Mouse (Mus musculus) urinary bladder, adult 18-20 months (tissue): ENCODE measurements around the gene Cracr2a.
A peak's percentile ranks its signal among the peaks of the same experiment; 100 is the strongest.

Experiments
- DNase-seq, 2 experiments: peaks; one replicate each; pipeline ENCODE4 v3.0.0; 2022; ENCODE audit warnings: low spot score in 2 of 2, mixed read lengths in 2 of 2

Gene Cracr2a

GRCm38 (mm10) chr6:127692298-127692697, 131.2 kb downstream of the Cracr2a start:
- DNase-seq, result no peak

DNA sequence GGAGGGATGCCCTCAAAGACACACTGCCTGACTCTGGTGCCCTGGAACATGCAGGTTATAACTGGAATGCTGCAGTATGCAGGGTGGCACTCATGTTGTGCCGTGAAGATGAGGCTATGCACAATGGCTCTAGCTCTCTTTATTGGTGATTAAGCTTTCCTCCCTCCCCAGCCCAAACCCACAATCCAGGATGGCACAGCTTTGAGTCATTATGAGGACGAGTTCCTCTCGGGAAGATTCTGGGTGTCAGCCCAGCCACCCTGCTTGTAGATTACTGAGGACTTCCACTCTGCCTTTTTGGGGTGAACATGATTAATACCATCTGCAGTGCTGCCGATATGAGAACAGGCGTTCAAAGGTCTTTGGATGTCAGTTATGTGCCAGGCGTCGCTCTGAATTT, 132.5 kb downstream of the Cracr2a start:
- no peak for DNase-seq

DNA sequence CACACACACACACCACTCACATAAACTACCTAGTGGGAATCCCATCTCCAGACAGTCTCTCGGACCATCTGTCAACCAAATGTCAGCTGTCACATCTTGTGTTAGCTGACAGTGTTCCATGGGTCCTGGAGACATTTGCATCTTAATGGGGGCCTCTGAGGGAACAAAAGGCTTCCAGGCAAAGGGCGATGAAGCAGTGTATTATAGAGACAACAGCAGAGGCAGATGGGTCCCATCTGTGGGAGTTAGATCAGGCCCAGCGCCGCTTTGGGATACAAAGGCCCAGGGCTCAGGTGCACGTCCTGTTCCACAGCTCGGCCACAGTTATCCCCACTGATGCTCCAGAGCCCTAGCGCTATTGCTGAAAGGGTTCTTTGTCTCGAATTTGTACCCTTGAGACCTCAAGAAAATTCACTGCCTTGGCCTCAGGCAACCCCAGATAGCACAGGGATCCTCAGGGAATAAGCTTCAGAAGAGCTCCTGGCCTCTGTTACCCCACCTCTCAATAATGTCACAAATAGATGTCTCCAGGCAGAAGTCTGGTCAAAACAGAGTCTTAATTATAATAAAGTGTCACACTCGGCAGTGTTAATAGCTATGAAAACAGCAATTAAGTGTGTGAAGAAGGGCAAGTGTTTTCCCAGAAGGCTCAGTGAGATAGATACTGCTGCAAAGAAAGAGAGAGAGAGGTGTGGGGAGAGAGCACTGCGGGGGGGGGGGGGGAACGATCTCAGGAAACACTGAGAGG, 140.1 kb downstream of the Cracr2a start:
- no peak for DNase-seq

- no peak for DNase-seq
These were observed 147.1 kb downstream of the Cracr2a start for GRCm38 (mm10) chr6:127708218-127708628.

DNA sequence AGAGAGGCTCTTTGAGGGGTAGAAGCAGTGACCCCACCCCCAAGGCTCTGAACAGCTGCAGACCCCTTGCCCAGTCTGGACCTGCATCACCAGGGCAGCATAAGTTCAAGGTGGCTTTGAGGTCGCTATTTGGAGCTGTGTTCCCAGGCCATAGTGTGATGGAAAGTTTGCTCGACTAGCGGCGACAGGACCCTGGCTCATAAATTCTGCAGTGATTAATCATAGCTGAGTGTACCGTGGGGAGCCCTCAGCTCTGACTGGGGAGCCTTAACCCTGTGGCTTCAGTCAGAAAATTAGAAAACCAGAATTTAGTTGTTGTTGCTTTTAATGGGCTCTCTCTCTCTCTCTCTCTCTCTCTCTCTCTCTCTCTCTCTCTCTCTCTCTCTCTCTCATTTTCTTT, 153.8 kb downstream of the Cracr2a start:
- DNase-seq, result peak in 1 of 2 experiments; percentile 1

DNA sequence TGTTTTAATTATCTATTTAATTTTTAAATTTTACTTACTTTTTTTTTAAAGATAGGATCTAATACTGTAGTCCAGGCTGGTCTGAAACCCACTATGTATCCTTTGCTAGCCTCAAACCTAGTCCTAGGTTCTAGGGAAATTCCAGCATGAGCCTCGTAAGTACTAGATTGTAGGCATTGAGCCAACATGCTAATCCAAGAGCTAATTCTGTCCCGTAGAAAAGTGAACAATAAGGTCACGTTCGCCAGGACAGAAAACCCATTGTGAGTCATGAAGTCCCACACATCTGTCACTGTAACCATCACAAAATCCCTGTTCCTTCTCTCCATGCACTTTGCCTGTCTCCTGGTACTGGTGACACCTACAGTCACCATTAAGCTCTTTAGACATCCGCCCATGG, 154.3 kb downstream of the Cracr2a start:
- DNase-seq, result no peak

DNA sequence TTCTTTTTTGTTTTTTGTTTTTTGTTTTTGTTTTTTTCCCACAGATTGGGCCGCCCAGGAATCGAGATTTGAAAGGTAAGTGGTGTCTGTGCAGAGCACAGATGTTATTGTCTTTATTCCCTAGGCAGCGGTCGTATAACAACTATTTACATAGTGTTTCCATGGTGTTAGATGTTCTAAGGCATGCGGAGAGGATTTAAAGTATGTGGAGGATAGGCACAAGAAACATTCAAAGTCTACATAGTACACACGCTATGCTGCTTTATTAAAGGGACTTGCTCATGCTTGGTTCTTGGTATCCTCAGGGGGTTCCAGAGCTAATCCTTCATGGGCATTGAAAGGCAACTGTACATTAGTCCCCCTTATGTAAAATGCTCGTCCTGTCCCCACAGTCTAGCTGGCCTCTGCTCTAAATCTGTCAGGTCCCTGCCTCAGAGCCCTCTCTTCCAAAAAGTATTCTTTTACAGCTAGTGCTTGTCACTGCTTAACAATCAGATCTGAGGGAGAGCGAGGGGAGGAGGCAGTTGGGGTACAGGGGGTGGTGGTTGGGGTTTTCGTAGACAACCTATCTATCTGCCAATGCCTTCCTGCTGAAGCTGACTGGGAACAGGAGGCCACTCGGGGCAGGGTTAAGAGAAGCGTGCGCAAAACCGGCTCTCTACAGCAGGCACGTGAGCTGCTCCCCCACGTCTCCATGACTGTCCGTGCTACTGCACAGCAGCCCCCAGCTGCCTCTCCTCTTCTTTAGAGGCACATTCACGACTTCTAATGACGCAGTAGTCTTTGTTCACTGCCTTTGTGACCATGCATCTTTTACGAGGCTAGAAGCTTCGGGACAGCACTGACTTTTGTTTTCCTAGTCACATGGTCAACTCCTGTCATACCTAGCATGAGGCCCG, 156.3 kb downstream of the Cracr2a start:
- no peak for DNase-seq

DNA sequence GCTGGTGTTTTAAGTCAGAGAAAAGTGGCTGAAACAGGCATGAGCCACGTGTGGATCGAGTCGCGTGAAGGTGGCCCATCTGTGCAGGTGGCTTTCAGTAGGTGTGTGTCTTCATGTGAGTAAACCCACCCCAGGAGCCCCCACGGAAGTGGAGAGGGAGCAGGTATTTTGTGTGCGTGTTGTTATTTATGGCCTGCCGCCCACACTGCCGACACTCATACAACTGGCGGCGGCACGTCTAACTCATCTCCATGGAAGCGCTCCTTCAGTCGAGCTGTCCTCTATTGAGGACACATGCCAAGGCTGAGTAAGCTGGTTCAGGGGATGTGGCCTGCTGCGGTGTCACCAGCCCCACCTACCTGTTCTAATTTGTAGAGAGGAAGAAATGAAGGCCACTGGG, 158.7 kb downstream of the Cracr2a start:
- no peak for DNase-seq

GRCm38 (mm10) chr6:127723126-127723525, 162.0 kb downstream of the Cracr2a start:
- no peak for DNase-seq
